Mouse (Mus musculus): ENCODE results near the gene Cdkal1. TPM values are rescaled to one million over a fixed set of nuclear protein-coding genes. Genes with fewer than 3 reads are reported as not detected.
A peak's percentile ranks its signal among the peaks of the same experiment; 100 is the strongest.

Cdkal1 gene
- total RNA-seq, 2 experiments from 2014 or later: 20.9 to 22.0 TPM

DNA sequence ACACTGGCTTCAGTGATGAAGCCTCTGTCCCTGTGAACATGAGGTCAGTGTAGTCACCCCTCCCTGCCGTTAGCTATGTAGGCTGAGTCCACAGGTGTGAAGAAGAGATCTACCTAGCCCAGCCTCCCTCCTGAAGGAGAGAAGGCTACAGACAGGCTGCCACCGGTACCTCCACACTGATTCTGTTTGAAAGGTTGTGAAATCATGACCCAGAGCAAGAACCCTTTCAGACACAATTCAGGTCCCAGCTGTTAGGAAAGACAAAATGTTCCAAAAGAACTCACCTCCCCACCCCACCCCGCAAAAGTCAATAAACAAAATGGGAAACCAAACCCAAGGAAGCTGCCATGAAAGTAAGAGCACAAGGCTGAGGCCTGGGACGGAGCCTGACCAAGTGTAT lies 217.2 kb downstream of the Cdkal1 start:
- DNase-seq (ENCODE audit: low spot score in 2 of 2): no peak

DNA sequence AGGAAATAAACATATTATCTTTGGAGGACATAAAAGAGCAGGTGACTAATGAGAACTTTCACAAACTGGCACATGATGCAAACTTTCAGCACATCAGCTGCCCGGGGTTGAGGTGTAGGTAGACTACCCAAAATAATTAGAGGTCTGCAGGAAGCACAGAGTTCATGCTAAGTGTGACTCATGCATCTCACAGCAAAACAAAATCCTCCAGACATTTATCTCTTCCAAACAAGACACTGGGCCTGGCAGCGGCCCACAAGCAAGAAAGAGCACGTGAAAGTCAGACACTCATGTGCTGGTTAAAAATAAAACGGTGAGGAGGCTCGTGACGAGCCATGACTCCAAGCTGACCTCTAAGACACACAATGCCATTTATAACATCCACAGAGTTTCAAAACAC lies 217.7 kb downstream of the Cdkal1 start:
- peak; percentile 21 to 34 for DNase-seq (ENCODE audit: low spot score in 2 of 2)

DNA sequence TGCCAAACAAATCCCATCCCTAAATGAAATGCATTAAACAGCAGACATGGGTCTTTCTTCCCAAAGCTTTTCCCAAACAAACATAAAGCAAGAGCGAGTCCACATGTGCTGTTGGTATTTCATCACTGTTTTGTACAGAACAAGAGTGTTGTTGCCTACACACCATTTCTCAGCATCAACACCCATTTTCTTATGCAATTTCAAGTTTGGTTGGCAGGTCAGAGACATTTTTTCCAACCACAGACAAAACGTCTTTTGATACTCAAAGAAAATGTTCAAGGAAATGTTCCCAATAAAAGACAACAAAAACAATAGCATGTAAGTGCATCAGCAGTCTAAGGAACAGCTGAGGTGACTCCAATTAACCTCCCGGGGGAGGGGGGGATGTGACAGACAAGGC lies 219.9 kb downstream of the Cdkal1 start:
- DNase-seq (ENCODE audit: low spot score in 2 of 2): no peak

DNA sequence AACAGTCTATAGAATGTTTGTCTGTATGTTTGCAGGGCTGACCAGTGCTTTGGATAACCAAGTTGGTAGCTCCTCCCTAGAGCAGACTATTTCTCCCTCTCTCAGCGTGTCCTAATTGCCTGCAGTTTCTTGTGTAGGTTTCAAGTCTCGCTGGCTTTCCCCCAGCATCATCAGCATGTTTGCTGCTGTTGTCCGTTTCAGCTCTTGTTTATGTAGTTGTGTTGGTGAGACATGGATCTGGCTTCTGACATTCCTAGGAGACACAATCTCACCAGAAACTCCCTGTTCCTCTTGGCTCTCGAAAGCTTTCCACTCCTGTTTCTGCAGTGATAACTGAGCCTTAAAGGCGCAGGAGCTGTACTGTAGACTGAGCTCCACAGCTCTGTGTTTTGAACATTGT lies 224.1 kb downstream of the Cdkal1 start:
- no peak for DNase-seq (ENCODE audit: low spot score in 2 of 2)

DNA sequence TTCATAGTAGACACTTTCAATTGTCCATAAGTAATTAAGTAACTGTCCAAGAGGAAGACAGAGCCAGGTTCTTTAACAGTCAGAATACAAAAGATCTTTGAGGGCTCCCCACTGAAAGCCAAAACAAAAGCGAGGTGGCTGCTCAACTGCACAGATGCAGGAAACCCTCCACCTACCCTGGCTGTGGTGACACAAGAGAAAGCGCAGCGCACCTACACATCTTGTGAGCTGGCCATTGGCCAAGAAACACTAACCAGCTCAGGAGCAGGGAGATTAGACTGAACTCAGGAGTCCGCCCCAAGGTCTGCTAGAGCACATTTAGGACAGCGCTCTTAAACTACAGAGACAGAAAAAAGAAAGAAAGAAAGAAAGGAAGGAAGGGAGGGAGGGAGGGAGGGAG lies 226.9 kb downstream of the Cdkal1 start:
- DNase-seq (ENCODE audit: low spot score in 2 of 2): no peak

DNA sequence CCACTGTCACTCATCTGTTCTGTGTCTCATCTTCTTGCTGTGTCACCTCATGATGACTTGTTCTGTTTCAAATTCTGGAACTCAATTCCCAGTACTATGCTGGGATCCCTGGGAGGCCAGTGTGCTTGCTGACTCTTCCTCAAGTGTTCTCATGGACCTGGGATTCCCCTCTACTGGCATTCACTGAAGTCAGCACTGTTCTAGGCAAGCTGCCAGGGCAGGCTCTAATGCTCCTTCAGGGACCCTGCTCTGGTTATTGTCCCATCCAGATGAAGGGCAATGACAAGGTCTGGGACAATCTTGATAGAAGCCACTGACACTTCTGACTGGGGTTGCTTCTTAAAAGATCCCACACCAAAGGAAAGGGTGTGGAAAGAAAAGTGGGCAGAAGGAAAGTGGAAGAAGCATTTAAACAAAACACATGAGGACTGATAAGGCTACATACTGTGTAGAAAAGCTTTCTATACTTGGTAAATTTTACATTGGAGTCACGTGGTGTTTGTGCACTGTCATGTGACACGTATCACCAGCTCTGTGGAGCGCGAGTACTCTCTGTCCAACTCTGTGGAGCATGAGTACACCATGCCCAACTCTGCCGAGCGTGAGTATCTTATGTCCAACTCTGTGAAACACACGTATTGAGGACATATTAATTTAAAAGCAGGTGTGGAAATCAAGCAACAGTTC lies 227.9 kb downstream of the Cdkal1 start:
- peak; percentile 21 to 47 for DNase-seq (ENCODE audit: low spot score in 2 of 2)

DNA sequence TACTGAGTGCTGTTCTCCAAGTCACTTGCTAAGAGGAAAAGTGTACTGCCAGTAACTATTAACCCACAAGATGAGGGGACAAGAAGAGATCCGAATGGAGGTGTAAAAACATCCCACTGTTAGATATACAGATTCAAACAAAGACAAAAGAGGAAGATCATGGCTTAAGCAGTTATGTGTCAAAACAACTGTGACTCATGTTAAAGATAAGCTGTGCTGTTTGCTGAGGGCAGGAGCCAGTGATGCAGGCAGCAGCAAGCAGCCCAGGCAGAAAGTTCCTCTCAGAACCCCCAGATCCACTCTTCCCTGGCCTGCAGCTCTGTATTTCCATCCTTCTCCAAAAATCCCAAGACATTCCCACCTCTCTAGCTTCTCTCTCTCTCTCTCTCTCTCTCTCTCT lies 230.5 kb downstream of the Cdkal1 start:
- no peak for DNase-seq (ENCODE audit: low spot score in 2 of 2)

DNA sequence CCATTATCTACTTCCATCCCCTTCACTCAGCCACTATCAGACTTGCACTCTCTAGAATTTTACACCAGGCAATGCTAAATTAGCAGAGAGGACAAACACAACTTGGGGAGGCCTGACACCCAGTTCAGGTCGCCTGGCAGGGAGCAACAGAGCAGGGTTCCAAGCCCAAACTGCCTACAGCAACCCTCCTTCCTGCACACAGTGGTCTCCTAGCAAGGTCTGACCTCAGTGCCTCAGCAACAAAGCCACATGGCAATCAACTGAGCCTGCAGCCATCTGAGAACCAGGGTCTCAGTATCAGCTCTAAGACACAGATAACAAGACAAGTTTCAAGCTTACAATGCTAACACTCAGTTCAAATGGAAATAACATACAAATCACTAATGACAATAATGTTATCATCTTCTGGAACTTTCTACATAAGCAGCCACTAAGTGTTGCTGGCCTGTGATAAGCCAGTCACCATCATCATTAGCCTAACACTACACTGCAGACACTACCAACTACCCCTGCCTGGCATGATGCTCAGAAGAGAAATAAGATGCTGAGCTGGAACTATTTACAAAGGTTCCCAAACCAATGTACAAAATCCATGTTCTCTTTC lies 231.7 kb downstream of the Cdkal1 start:
- DNase-seq (ENCODE audit: low spot score in 2 of 2): no peak

DNA sequence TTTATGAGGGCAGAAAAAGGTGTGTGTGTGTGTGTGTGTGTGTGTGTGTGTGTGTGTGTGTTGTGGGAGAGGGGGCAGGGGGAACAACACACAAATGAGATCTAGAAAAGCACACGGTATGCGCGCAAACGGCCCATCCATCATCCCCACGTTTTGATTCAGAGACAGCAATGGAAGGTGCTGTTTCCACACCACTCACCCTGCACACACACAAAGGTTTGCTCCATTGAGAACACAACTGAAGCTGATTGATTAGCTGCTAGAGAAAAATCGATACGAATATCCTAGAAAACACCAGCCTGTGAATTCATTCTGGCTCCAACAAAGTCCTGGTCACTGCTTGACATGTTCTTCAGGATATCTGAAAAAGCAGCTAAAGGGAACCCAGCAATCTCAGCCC lies 233.6 kb downstream of the Cdkal1 start:
- DNase-seq (ENCODE audit: low spot score in 2 of 2): no peak

DNA sequence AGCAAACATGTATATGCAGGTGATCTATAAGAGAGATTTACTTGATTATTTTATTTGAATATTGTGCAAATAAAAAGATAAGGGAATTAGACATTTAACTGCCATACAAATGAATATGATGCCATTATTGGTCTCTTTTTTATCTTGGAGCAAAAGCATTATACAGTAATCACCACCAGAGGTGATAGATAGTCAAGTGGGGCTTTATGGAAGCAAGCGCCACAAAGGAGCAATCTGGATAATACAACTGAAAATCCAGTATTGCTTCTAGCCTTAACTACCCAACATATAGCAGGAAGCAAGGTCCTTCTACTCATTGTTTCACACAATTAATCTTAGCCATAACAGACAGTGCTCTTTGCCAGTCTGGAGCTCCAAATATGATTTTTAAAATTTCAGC lies 234.1 kb downstream of the Cdkal1 start:
- no peak for DNase-seq (ENCODE audit: low spot score in 2 of 2)

DNA sequence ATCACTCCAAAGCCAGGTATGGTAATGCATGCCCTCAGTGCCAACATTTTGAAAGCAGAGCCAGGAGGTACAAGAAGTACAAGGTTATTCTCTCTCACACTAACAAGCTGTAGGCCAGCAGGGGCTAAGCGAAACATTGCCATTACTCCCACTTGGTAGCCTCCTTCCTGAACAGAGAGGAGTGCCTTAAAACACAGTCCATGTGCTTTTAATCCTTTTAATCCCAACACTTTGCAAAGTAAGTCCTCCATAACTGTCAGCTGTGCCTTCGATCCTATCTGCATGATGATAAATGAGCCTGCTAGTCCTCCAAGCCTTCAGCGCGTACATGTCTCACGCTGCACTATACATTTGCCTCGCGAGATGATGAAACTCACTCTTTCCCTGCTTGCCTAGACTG lies 234.6 kb downstream of the Cdkal1 start:
- DNase-seq (ENCODE audit: low spot score in 2 of 2): no peak

DNA sequence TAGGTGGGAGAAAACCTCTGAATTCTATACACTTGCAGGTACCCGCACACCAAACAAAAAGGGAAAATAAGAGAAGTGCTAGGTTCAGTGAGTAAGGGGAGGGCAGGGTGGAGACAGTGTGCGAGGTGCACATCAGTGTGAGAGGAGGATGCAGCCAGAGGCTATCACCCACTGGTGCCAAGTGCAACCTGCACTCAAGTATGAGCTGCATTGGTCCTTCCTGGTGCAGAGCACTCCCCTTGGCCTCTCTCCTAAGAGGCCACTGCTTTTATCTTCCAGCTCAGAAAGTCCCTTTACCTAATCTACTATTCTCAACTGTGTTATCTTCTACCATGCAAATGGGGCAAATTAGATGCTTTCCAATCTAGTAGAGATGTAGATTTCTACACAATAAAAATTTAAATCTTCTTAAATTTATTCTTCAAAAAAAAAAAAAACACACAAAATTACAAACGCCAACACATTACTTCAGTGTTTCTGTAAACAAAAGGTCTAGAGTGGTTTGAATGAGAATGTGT lies 238.8 kb downstream of the Cdkal1 start:
- no peak for DNase-seq (ENCODE audit: low spot score in 2 of 2)

DNA sequence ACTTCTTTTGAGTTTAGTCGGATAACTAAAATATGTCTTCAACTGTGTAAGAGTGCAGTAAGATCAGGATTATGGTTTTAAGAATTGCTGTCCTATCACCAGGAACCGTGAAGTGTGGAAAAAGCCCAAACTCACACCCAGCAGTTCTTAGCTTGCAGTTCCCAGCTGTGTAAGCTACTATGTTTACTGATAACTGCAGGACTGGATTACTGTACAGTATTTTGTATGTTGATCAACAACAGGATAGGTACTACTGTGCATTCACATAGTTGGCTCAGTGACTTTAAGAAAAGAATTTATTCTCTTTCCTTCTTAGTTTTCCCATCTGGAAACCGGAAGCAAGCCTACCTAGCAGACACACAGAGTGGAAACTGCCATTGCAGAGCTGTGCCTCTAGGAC lies 239.5 kb downstream of the Cdkal1 start:
- DNase-seq (ENCODE audit: low spot score in 2 of 2): no peak

DNA sequence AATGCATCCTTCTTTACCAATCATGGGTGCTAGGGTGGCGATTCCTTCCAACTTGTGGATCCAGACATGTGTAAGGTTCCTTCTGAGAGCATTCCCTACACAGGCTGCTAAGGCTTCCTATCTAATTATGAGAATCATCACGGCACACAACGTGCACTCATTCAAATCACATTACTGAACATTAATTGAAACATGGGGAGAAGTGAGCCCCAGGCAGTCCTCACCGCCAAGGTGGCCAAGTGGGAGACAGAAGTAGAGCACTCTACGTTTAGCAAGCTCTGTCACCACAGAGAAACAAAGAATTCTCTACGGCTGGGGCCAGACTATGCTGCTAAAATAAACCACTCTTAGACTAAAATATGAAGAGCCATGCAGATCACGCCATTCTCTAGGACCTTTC lies 240.4 kb downstream of the Cdkal1 start:
- no peak for DNase-seq (ENCODE audit: low spot score in 2 of 2)

DNA sequence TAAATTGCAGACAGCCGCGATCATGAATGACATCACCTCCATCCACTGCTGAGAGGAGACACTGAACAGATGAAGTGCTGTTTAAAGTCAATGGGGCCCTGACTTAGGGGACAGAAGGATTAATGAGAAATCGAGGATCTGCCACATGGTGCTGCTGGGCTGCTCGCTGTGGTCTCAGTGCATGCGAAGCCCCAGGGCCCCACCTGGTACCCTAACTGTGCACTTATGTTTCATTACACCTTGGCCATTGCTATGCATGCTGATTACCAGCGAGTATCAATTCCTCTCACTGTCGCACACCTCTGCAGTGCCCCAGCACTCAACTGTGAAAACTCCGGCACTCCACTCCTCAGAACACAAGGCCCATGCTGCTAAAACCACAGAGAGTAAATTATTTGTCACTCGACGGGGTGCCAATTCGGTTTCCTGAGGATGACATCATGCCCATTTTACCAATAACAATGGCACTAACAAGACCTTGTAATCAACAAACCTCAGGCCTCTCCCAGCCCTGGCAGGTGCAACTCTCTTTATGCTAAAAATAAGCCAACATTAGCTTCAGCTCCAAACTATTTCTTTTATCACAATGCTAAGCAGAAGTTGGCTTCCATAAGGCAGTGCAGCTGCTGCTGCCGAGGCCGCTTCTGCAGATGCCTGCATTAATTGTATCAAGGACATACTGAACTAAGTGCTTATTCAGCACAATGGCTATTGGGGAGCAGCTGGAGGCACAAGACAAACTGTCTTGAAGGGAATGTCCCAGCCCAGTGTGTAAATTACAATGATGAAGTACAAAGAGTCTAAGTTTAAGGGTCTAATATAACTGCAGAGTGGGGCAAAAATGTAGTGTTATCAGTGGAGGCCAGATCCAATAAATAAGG lies 245.2 kb downstream of the Cdkal1 start:
- DNase-seq (ENCODE audit: low spot score in 2 of 2): no peak

DNA sequence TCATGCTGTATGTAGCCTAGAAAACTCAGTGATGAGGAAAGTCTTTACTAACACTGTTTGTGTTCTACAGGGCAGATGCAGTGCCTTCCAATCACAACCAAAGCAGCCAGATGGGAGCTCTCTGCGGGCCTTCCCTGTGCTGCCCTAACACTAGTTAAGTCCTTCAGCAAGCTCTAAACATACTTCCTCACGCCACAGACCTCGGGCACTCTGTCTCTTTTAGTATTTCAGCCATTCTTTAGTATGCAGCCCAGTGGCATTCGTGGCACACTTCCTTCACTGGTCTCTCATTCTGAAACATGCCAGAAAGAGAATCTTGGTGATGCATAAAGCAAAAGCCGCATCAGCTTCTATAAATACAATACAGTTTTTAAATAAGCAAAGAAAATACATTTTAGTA lies 246.0 kb downstream of the Cdkal1 start:
- DNase-seq (ENCODE audit: low spot score in 2 of 2): no peak

DNA sequence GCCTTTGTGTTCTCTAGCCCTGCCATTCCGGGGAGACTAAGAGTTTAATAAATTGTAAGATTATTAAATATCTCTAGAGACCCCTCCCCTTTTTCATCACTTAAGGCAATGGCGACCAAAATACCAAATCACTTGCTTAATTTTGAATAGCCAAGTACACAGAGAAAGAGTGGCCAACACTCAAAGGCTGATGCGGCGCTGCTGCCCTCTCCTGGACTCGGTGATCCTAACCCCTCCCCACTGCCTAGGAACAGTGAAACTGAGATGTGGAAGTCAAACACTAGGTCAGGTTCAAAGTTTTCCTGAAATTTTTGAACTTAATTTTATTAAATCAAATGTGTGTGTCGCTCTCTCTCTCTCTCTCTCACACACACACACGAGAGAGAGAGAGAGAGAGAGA lies 251.2 kb downstream of the Cdkal1 start:
- DNase-seq (ENCODE audit: low spot score in 2 of 2): peak; percentile 57 to 59

DNA sequence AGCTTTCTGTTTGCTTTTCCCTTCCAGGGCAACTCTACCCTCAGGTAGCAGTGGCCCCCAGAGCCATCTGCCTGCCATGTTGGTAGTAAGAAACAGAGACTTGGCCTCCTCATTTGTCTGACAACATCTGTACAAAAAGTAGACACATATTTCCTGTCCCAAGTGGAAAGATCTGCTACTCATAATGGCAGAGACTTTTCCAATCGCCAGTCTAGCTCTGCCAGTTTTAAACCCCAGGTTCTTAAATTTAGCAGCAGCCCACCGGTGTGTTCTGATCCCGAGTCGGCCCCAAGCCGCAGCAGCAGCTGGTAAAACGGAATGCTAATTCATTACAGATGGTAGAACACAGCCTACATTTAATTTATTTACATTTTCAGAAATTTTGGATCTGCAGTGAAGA lies 251.9 kb downstream of the Cdkal1 start:
- DNase-seq (ENCODE audit: low spot score in 2 of 2): no peak

DNA sequence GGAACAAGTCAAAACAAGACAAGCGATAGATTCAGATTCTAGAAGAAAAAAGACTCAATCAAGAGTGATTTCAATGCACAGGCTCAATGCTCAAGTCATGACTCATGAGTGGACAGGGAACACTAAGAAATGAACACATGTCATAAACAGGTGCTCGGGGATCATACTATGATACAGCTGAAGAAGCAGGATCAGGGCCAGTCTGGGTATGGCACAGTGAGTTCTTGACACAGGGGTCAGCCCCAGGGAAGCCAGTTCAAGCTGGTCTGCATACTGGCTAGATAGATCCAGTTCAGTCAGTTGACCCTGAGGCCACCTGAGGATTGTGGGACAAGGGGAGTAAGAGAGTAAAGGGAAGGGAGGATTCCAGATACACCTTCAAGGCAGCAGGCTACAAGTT lies 254.4 kb downstream of the Cdkal1 start:
- no peak for DNase-seq (ENCODE audit: low spot score in 2 of 2)

DNA sequence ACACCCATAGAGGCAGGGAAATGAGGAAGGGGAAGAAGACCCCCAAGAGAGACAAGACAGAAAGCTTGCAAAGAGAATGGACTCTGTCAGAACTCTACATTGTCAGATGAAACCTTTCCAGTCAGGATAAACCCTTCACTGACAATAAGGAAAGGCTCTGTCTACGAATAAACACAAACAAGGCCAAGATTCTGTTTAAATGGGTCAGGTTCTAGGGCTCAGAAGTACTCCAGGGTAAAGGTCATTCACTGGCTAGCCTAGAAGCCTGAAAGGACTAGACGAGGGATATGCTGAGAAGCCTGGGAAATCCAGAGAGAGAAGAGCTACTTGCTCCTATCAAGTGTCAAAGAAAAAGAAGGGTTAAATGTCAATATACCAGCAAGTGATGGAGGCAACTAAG lies 255.8 kb downstream of the Cdkal1 start:
- DNase-seq (ENCODE audit: low spot score in 2 of 2): no peak

DNA sequence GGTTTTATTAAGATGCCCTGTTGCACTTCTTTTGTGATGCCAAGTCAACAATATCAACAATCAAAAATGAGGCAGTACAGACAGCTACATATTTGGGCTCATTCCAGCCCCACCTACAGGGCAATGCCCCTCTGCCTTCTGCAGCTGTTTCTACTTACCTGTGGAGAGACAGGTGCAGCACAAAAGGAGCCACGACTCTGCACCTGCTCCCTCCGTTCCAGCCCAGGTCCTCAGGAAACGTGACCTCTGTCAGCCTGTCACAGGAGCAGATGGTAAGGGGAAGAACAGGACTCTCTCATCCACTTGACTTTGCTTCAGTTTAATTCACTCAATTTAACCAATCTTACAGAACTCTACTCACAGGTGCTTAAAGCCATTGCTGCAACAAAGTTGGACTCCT lies 258.7 kb downstream of the Cdkal1 start:
- no peak for DNase-seq (ENCODE audit: low spot score in 2 of 2)

DNA sequence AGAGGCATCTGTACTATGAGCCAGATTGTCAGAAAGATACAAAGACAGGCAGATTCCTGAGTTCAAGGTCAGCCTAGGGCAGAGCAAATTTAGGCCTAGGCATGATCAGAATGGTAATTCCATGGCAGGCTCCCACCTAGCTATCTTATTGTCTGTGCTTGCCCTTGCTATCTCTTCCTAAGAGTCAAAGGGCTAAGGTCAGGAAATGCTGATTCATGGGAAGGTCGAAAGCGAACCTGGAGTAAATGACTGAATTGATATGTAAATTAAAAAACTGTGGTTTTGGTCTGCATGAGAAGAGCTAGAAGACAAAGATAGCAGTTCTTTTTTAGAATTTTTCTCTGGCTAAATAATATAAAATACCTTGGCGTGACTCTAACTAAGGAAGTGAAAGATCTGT lies 262.4 kb downstream of the Cdkal1 start:
- no peak for DNase-seq (ENCODE audit: low spot score in 2 of 2)
